Mouse (Mus musculus): ENCODE results near the gene Eif3d. TPM values are rescaled to one million over a fixed set of nuclear protein-coding genes. Genes with fewer than 3 reads are reported as not detected.

Eif3d gene
- polyA plus RNA-seq, 1 experiment from 2014 or later = 120 TPM

DNA sequence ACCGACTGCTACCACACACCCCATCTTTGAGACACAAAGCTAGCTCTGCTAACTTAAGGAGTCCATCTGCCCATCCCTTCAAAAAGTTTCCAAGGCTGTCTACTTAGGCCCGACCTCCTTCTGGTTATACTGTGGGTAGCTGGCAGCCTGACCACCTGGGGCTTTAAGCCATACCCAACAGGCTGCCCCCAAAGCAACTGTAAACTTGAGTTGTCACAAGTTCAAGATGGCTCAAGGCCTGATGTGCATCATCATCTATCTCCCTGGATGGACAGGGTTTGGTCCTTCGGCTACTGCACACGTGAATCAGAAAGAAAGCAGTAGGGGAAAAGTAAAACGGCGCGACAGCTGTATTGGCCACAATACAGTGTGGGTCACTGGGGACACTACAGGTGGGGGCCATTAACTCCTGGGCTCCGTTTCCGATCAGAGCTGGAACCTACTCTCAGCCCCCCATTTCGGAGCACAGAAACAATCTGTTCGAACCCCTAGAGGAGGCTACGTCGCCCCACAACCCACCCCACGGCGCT is 608 bp downstream of the Eif3d start:
- peak overlapping the region; percentile 86 for H3K4me3 ChIP-seq (replicated peaks; ENCODE audit: low read depth, low read length)
- no peak for TF ChIP-seq CTCF (IDR thresholded peaks at IDR 0.05; ENCODE audit: low read depth)
- H3K27me3 ChIP-seq (ENCODE audit: insufficient read depth, low read length) = no peaks in the 10 kb centered on the region
- peaks cover 34% of the 10 kb centered on the region for H3K36me3 ChIP-seq (ENCODE audit: insufficient read depth, low read length)
- WGBS = 3% methylated on average over 15 of the region's 15 CpGs
- DNase-seq (ENCODE audit: low spot score) (no peak), ATAC-seq (replicated peaks; ENCODE audit: low FRiP score, low read depth) (no peak)
- peak overlapping the region; percentile 75 for H3K4me2 ChIP-seq (ENCODE audit: low read length)
- H3K27ac ChIP-seq = peak overlapping the region; percentile 97
- H3K9ac ChIP-seq (ENCODE audit: low read depth, low read length) = peak overlapping the region; percentile 93
- H3K4me1 ChIP-seq (replicated peaks; ENCODE audit: insufficient read depth, low read length) = peaks cover 9% of the 10 kb centered on the region; the same call in 1 of the 2 replicates
- H3K9me3 ChIP-seq (replicated peaks; ENCODE audit: low read length) = no peaks in the 10 kb centered on the region

DNA sequence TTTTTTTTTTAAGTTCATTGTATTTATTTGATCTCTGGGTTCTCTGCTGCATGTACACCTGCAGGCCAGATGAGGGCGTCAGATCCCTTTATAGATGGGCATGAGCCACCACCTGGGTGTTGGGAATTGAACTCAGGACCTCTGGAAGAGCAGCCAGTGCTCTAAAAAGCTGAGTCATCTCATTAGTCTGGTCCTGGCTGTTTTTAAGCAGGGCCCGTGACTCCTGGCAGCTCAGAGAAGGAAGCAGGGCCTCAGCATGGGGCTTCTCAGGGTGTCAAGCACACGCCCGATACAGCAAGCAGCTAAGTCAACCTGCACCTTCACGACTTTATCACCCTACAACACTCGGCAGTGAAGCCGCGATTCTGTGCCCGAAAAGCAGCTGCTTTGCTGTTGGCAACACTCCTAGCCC is 5.5 kb downstream of the Eif3d start:
- Histone ChIP-seq H3K9ac (ENCODE audit: low read depth, low read length) (no peak overlapping the region), H3K4me2 (ENCODE audit: low read length) (no peak overlapping the region), H3K36me3 (ENCODE audit: insufficient read depth, low read length) (peaks cover 81% of the 10 kb centered on the region), H3K4me3 (replicated peaks; ENCODE audit: low read depth, low read length) (no peak overlapping the region), H3K4me1 (replicated peaks; ENCODE audit: insufficient read depth, low read length) (peaks cover 9% of the 10 kb centered on the region; the same call in 1 of the 2 replicates), H3K27me3 (ENCODE audit: insufficient read depth, low read length) (no peaks in the 10 kb centered on the region), H3K27ac (no peak overlapping the region), H3K9me3 (replicated peaks; ENCODE audit: low read length) (no peaks in the 10 kb centered on the region)
- ATAC-seq (replicated peaks; ENCODE audit: low FRiP score, low read depth) (no peak), DNase-seq (ENCODE audit: low spot score) (no peak)
- 85% methylated on average over 9 of the region's 9 CpGs for WGBS
- no peak for TF ChIP-seq CTCF (IDR thresholded peaks at IDR 0.05; ENCODE audit: low read depth)

DNA sequence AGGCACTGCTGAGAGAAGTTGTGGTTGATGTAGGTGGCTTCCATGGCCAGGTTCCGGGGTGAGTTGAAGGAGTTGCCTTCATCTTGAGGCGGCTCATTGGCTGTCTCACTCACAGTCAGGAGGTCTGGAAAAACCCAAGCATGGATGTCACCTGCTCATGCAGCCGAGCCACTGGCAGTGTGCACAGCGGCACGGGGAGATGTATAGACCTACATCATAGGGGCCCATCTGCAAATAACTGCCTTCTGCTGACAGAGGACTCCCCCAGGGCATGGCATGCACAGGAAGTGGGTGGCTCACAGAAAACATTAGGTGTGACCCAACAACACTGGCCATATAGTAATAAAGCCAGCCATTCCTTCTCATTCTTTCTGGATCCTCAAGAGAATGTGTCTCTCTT is 8.2 kb downstream of the Eif3d start:
- ATAC-seq (replicated peaks; ENCODE audit: low FRiP score, low read depth) = no peak
- no peak overlapping the region for H3K27ac ChIP-seq
- no peak for TF ChIP-seq CTCF (IDR thresholded peaks at IDR 0.05; ENCODE audit: low read depth)
- no peak for DNase-seq (ENCODE audit: low spot score)
- 94% methylated on average over 5 of the region's 5 CpGs for WGBS
- H3K27me3 ChIP-seq (ENCODE audit: insufficient read depth, low read length) = no peaks in the 10 kb centered on the region
- no peaks in the 10 kb centered on the region for H3K4me1 ChIP-seq (replicated peaks; ENCODE audit: insufficient read depth, low read length)
- no peak overlapping the region for H3K4me2 ChIP-seq (ENCODE audit: low read length)
- H3K4me3 ChIP-seq (replicated peaks; ENCODE audit: low read depth, low read length) = no peak overlapping the region
- no peaks in the 10 kb centered on the region for H3K9me3 ChIP-seq (replicated peaks; ENCODE audit: low read length)
- no peak overlapping the region for H3K9ac ChIP-seq (ENCODE audit: low read depth, low read length)
- peaks cover 88% of the 10 kb centered on the region for H3K36me3 ChIP-seq (ENCODE audit: insufficient read depth, low read length)

DNA sequence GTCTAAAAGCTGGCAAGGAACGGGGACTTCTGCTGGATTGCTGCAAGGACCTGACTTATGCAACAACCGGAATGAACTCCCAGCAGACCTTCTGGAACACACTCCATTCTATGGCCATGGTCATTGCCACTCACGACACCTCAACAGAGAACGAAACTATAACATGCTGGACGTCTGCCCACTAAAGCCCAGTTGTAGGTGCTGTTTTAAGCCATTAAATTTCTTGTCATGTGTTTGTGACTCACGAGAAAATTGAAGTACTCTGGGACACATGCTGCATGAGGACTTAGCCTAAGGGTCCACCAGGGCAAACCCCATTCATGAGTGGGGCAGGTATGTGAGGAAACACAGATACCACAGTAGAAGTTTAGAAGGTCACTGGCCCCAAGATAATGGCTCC is 9.9 kb downstream of the Eif3d start:
- Histone ChIP-seq H3K4me2 (ENCODE audit: low read length) (no peak overlapping the region), H3K27me3 (ENCODE audit: insufficient read depth, low read length) (no peaks in the 10 kb centered on the region), H3K9me3 (replicated peaks; ENCODE audit: low read length) (no peaks in the 10 kb centered on the region), H3K27ac (no peak overlapping the region), H3K4me1 (replicated peaks; ENCODE audit: insufficient read depth, low read length) (peaks cover 7% of the 10 kb centered on the region), H3K9ac (ENCODE audit: low read depth, low read length) (no peak overlapping the region), H3K36me3 (ENCODE audit: insufficient read depth, low read length) (peaks cover 72% of the 10 kb centered on the region), H3K4me3 (replicated peaks; ENCODE audit: low read depth, low read length) (no peak overlapping the region)
- DNase-seq (ENCODE audit: low spot score) (no peak), ATAC-seq (replicated peaks; ENCODE audit: low FRiP score, low read depth) (no peak)
- TF ChIP-seq CTCF (IDR thresholded peaks at IDR 0.05; ENCODE audit: low read depth) = no peak
- WGBS = 88% methylated on average over 6 of the region's 6 CpGs

DNA sequence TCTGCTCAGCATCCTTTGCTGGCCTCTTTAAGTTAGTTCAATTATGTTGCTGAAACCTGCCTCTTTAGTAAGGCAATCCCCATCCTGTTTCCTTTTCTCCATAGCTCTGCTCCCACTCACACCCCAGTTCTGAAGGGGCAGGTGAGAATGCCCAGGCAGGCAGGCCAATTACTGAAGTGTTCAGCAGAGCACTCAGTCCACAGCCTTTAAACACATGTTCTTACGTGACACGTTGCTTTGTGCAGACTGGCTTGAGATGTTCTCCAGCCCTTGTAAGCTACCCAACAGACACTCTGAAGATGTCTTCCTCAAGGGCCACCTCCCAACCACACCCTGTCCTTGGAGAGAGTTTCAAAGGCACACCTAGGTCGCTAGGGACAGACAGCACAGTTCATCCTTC is 12.5 kb downstream of the Eif3d start:
- DNase-seq (ENCODE audit: low spot score) (no peak), ATAC-seq (replicated peaks; ENCODE audit: low FRiP score, low read depth) (no peak)
- no peaks in the 10 kb centered on the region for H3K9me3 ChIP-seq (replicated peaks; ENCODE audit: low read length)
- H3K36me3 ChIP-seq (ENCODE audit: insufficient read depth, low read length) = peaks cover 47% of the 10 kb centered on the region
- H3K9ac ChIP-seq (ENCODE audit: low read depth, low read length) = no peak overlapping the region
- H3K27ac ChIP-seq = no peak overlapping the region
- no peak overlapping the region for H3K4me3 ChIP-seq (replicated peaks; ENCODE audit: low read depth, low read length)
- H3K4me1 ChIP-seq (replicated peaks; ENCODE audit: insufficient read depth, low read length) = peaks cover 9% of the 10 kb centered on the region
- H3K27me3 ChIP-seq (ENCODE audit: insufficient read depth, low read length) = no peaks in the 10 kb centered on the region
- H3K4me2 ChIP-seq (ENCODE audit: low read length) = no peak overlapping the region
- no peak for TF ChIP-seq CTCF (IDR thresholded peaks at IDR 0.05; ENCODE audit: low read depth)
- 61% methylated on average over 3 of the region's 3 CpGs for whole genome bisulfite sequencing

DNA sequence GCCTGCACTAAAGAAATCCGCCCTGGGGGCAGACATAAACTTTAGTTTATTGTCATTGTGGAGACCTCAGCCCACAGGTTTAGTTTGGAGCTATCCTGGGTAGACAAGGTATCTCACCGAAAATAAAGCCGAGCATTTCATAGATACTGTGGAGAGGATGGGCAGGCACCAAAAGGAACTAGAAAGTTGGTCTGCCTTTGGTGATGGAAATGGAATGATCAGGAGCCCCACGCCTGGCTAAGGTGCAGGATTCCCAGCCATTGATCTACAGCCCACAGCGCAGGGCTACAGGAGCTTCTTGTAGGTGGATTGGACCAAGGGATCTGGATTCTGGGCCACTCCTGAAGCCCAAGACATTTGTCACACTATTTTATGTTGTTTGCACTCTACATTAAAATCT is 13.0 kb downstream of the Eif3d start:
- H3K4me2 ChIP-seq (ENCODE audit: low read length) = no peak overlapping the region
- H3K27me3 ChIP-seq (ENCODE audit: insufficient read depth, low read length) = no peaks in the 10 kb centered on the region
- no peak overlapping the region for H3K27ac ChIP-seq
- H3K4me3 ChIP-seq (replicated peaks; ENCODE audit: low read depth, low read length) = no peak overlapping the region
- peaks cover 9% of the 10 kb centered on the region for H3K4me1 ChIP-seq (replicated peaks; ENCODE audit: insufficient read depth, low read length)
- H3K9ac ChIP-seq (ENCODE audit: low read depth, low read length) = no peak overlapping the region
- H3K36me3 ChIP-seq (ENCODE audit: insufficient read depth, low read length) = peaks cover 43% of the 10 kb centered on the region
- no peak for ATAC-seq (replicated peaks; ENCODE audit: low FRiP score, low read depth)
- 43% methylated on average over 5 of the region's 5 CpGs for WGBS
- H3K9me3 ChIP-seq (replicated peaks; ENCODE audit: low read length) = no peaks in the 10 kb centered on the region
- no peak for TF ChIP-seq CTCF (IDR thresholded peaks at IDR 0.05; ENCODE audit: low read depth)
- no peak for DNase-seq (ENCODE audit: low spot score)

DNA sequence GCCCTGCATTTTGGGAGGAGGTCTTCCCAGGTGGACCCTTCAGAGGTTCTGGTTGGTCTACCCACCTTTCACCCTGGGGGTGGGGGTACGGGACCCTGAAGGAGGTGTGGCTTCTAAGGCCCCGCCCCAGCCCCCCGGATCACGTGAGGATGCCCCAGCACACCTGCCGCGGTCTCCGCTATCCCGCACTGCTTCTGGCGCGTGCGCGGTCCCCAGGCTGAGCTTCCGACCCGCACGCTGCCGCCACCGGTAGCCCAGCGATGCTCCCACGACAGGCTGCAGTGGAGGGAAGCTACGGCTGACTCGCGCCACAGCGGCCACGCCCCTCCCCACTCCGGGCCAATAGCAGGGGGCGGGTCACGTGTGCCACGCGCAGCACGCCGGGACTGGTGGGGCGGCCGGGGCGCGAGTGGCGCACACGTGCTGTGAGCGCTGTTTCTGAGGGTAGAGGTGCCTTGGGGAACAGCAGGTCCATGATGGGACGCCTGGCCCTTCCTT is 14.2 kb downstream of the Eif3d start, which contains the start of gene Foxred2:
Gene Foxred2 (minus strand): TSS at position 319 of the 498 bp plus-strand sequence.
- ATAC-seq (replicated peaks; ENCODE audit: low FRiP score, low read depth) = peak; percentile 94
- TF ChIP-seq CTCF (IDR thresholded peaks at IDR 0.05; ENCODE audit: low read depth) = peak; percentile 45
- Histone ChIP-seq H3K27ac (no peak within 1 kb of the TSS), H3K4me2 (ENCODE audit: low read length) (peak within 1 kb of the TSS; percentile 58), H3K9ac (ENCODE audit: low read depth, low read length) (0 out of 2 replicates have a peak within 1 kb of the TSS, but pooled peaks have one; percentile 18), H3K4me1 (replicated peaks; ENCODE audit: insufficient read depth, low read length) (peaks cover 9% of the 10 kb centered on the region), H3K27me3 (ENCODE audit: insufficient read depth, low read length) (no peaks in the 10 kb centered on the region), H3K36me3 (ENCODE audit: insufficient read depth, low read length) (peaks cover 31% of the 10 kb centered on the region), H3K4me3 (replicated peaks; ENCODE audit: low read depth, low read length) (peak within 1 kb of the TSS; percentile 32), H3K9me3 (replicated peaks; ENCODE audit: low read length) (no peaks in the 10 kb centered on the region)
- DNase-seq (ENCODE audit: low spot score) = peak; percentile 86
- under 1% methylated on average over 39 of the region's 39 CpGs for WGBS

All from kidney, postnatal 0 days (tissue).